Mouse (Mus musculus) thymus, postnatal 25 days (tissue): ENCODE measurements around the gene Slc4a2.

Experiments used
- DNase-seq: peaks from one replicate; pipeline ENCODE4 v3.0.0; 2022

The Slc4a2 gene

DNA sequence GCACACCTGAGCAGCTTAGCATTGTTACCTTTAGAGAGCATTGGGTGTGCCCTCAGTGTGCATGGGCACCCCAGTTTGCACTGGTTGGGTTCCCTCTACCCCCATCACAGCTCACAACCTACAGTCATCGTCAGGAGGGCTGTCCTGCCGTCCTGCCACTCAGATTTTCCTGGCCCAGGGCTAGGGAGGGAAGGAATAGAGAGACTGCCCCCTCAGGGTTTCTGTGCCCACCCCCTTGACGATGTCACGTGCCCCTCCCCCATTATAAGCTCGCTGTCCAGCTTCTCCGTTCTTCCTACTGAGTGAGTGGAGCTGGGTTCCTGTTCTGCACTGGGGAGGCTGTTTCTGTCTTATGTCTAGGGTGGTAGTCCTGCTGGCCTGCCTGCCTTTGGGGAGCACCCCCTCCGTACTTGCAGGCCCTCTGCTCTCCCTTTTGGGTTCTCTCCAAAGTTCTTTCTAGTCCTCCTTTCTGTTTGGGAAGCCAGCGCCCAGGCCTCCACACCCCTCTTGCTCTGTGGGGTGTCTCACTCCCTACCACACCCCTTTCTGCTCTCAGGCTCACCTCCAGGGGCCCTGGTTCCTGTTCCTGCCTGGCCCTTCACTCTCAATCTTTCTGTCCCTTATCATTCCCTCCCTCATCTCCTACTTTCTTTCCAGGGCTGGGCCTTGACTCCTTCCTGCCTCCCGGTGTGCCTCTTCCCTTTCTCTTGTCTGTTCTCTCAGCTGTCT, 3.1 kb downstream of the Slc4a2 start:
- DNase-seq, result no peak

DNA sequence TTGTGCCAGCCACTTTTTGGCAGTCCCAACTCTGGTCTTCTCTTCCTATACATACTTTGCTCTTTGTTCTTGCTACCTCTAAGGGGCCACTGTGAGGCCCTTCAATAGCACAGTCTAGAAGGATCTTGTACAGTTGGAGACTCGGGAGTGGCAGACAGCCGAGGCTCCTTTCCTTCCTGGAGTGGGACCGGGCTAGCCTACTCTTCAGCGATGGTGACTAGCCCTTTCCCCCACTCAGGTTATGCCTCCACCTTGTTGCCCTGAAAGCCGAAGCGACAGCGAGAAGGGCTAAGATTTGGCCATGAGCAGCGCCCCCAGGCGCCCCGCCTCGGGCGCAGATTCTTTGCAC, 3.6 kb downstream of the Slc4a2 start:
- no peak for DNase-seq

DNA sequence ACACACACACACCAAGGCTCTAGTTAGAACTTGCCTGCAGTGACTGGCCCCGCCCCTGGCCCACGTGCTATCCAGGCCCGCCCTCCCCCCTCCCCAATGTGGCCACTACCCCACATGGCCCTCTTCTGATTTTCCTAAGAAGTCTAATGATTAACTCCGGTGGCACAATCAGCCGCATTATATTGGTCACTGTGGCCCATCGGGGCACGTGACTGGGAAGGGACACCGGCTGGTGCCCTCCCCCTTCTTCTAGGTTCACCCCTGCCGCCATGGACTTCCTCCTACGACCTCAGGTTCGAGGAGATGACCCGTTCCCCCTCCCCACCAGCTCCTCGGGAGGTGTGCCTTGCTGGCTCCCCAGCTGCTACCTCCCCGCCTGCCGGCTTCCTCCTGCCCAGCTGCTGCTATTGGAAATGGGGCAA, 4.4 kb downstream of the Slc4a2 start:
- DNase-seq, result no peak

DNA sequence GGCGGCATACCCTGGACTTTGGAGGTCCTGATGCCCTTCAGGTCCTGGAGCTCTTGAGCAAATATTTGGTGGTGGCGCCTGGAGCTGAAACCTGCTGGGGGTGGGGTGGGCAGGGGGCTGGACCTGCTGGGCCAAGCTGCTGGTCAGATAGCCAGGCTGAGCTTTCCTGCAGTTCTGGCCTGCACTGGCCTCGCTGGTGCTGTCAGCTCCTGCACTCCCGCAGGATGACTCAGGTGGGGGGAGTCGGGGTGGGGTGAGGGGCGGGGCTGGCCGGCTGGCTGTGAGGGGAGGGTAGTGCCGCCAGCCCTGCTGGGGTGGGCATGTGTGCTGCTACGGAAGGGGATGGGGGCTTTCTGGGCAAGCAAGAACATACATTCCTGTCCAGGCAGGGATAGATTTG, 5.0 kb downstream of the Slc4a2 start:
- no peak for DNase-seq

DNA sequence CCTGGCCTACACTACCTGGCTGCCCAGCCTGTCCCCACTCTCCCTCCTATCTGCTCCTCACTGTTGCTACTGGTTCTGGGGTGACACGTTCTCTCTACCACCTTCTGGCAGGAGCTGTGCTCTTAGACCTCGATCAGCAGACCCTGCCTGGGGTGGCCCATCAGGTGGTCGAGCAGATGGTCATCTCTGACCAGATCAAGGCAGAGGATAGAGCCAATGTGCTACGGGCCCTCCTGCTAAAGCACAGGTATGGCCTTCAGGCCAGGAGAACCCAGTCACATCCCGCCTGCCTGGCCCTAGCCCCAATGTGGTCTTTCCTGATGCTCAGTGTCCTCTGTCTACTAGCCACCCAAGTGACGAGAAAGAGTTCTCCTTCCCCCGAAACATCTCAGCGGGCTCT, 10.4 kb downstream of the Slc4a2 start:
- no peak for DNase-seq

DNA sequence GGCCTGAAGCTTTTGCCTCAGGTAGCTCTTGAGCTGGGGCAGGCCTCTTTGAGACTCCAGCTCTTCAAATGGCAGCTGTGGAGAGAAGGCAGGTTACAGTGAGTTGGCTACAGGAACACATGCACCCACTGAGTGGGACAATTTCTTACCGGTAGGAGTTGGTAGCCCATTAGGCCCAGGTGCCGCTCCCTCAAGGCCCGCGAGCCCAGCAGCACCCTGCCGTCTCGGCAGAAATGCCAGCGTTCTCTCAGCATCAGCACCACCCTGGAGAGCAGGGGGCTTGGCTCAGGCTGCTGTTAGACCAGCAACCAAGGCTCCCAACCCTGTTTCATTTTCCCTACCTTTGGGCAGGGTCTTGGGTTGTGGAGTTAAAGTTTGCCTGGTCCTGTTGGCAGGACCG, 17.6 kb downstream of the Slc4a2 start:
- no peak for DNase-seq

DNA sequence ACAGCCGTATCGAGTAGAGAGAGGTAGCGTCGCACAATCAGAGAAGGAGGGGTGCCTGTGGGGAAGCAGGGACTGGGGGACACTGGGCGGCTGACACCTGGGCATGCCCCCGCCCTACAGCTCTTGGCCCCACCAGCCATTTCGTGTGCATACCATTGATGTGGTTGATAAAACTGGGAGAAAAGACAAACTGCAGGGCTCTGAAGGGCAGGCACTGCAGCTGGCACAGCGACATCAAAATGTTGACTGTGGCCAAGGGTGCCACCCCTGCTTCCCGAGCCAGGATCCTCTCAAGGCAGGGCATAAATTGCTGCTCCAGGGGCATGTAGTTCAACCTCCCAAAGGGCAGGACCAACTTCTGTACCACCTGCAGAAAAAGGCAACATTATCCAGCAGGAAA, 18.4 kb downstream of the Slc4a2 start:
- DNase-seq, result peak; percentile 28

DNA sequence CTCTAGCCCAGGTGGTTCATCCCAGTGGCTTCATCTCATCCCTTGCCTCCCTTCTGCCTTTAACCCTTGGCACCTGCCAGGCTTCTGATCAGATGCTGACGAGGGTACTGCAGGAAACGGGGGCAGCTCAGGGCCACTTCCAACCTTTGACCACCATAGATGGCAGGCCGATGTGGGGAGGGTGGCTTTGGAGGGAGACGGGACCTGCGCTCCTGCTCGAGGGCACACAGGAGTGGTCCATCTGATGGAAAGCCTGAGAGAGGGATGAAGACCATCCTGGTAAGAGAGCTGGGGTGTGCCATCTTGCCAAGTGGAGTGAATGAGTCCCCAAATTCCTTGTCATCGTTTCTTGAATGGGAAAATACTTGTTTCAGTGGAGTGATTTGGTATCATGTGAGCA, 19.6 kb downstream of the Slc4a2 start:
- DNase-seq, result no peak

DNA sequence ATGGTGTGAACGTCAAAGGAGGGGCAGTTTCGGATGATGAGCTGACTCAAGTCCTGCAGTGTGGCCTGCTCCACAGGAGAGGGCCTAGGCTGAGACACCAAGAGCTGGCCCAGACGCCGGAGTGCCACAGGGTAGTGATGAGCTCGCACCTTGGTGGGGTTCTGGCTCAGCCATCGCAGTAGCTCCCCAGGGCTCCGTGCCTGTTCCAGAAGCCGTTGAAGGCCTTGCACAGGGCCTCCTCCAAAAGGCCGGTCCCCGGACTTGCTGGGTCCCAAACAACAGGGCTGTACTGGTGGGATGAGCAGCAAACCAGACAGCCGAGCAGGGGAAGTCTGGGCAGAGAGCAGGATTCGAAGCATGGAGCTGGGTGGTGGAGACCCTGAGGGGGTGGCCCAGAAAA, 20.3 kb downstream of the Slc4a2 start:
- DNase-seq, result no peak

DNA sequence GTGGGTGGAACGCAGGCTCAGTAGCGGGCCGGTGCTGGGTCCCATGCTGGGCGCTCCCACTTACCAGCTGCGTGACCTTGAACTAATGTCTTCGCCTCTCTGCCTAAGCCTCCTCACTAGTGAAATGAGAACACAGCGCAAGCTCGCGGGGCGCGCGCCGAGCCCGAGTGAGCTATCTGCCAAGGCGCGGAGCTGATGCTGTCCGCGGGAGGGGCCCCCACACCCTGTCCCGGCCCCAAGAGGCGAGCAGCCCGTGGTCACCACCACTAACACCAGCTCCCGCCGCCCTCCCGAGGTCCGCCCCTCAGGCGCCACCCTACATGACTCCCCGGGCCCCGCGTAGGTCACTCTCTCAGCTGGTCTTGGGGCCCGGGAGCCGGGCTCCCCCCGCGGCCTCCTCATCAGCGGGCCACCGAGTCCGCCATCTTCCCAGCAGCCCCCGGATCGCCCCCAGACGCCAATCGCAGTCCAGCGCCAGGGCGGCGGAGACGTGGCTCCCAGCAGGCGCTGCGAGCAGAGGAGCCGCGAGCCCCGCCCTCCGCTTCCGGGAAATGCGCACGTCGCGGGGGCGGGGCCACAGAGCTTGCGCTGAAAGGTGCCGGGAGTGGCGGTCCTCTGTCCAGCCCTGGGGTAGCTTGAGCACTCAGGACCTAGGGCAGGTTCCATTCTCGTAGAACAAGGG, 21.2 kb downstream of the Slc4a2 start, which contains the start of gene Fastk:
TSS of gene Fastk (minus strand) at position 542 of the 682 bp plus-strand sequence.
- peak; percentile 93 for DNase-seq

DNA sequence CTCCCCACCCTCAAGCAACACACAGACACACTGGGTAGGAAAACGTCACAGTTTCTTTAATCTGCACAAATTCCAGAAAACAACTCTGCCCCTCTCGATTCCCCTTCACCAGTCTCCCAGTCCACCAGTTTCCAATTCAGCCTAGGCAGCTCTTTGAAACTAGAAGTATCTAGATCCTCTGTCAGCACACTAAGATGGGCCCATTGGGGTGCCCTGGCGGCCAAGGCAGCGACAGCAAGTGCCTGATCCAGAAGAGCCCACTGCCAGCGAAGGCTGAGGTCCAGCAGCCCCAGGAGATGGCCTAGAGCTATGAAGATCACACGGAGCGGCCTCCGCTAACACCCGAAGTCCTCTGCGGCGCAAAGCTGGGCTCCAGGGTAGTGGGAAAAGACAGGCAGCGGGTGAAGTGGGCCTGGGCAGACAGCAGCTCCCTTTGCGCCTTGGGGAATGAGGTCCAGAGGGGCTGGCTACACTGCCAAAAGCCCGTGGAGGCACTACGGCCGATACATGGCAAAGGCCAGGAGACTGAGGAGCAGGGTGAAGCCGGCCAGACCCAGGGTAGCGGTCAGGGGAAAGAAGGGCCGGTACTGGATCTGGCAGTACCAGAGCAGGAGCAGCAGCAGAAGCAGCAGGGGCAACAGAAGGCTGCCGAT, 21.9 kb downstream of the Slc4a2 start:
- DNase-seq, result no peak

DNA sequence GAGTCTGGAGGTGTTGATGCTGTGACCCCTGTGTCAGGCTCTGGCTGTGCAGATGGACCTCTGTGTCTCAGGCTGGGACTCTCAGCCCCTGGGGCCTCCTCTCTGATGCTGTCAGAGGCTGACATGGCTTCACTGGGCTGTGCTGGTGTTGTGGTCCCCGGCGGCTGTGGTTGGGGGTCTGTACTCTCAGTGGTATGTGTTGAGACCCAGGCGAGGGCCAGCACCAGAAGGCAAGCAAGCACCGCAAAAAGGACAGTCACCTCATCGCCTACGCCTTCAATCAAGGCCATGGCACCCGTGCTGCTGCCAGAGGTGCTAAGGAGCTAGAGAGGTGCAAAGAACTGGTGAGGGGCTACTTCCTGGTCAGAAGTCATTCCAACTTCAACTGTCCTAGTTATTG, 23.0 kb downstream of the Slc4a2 start:
- no peak for DNase-seq

DNA sequence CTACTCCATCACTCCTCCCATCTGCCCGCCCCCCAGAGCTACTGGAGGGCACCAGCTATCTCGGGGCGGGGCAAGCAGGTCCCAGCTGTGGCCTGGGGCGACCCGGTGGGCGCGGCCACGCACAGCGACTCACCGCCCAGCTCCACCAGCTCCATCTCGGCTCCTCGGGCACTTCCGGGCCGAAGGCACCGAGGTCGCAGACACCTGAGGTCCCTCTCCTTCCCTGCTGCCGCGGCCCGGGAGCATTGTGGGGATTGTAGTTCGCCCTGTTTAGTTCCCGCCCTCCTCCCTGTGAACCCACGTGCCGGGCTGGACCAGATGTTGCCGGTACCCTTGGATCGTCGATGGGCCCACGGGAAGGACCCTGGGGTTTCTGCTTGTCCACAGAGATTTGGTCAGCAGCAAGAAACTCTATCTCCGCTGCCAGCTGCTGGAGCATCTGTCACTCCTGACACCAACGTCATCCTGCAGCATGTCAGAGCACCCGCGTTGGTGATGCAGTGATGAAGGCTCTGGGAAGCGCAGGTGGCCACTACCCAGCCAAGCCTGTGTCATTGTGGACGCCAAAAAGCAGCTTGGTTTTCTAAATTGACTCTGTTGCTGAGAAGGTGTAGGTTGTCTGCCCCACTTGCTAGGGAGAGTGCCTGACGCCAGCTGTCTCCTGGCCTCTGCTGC, 24.1 kb downstream of the Slc4a2 start, which contains the start of gene Tmub1:
TSS of gene Tmub1 (minus strand) at position 231 of the 675 bp plus-strand sequence.
- peak; percentile 88 for DNase-seq

DNA sequence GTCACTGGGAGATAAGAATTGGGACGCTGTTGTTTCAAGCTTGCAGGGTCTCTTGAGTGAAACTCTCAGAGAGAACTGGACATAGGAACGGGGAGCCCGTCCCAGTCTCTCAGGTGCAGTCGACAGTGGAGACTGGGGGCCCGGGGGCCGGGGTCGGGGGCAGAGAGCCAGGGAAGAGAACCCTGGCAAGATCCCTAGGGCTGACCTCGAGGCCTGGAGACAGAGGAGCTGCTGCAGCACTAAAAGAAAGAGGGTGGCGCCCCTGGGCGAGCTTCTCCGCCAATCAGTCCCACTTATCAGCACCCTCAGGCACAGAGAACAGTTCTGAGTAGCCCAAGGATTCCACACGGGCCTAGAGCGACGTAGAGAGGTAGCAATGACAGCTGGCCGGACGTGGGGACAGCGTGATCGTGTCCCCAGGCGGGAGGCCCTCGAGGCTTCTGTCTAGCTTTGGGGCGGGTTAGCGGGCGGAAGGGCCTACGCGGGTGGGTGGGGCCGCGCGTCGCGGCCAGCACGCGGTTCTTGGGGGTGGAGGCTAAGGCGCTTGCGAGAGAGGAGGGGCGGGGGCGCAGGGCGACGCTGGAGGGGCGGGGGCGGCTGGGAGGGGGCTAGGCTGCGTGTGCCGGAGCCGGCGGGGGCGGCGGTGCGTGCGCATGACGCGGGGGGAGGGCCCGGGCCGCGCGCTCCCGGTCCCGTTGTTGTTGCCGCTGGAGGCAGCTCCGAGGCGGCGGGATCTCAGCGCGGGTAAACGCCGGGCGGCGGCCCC, 27.8 kb downstream of the Slc4a2 start:
- peak; percentile 86 for DNase-seq

DNA sequence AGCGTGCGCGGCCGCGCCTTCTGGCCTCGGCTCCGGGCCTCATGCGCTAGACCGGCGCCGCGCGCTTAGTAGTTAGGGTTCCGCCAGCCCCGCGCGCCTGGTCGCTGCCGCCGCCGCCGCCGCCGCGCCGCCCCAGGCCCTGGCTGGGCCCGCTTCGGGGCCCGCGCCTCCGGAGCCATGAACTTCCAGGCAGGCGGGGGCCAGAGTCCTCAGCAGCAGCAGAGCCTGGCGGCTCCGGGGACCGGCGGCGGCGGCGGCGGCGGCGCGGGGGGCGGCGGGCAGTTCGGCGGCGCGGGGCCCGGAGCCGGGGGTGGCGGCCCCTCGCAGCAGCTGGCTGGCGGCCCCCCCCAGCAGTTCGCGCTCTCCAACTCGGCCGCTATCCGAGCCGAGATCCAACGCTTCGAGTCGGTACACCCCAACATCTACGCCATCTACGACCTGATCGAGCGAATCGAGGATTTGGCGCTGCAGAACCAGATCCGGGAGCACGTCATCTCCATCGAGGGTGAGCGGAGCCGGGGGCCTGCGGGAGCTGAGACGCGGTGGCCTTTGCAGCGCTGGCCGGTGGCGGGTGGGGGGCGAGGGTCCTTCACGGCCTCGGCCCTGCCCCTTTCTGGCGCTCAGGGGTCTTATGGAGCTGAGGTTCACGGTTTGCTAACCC, 28.5 kb downstream of the Slc4a2 start, which contains the start of gene Agap3:
TSS of gene Agap3 (plus strand) at position 148 of the 661 bp plus-strand sequence.
- DNase-seq, result peak; percentile 51

DNA sequence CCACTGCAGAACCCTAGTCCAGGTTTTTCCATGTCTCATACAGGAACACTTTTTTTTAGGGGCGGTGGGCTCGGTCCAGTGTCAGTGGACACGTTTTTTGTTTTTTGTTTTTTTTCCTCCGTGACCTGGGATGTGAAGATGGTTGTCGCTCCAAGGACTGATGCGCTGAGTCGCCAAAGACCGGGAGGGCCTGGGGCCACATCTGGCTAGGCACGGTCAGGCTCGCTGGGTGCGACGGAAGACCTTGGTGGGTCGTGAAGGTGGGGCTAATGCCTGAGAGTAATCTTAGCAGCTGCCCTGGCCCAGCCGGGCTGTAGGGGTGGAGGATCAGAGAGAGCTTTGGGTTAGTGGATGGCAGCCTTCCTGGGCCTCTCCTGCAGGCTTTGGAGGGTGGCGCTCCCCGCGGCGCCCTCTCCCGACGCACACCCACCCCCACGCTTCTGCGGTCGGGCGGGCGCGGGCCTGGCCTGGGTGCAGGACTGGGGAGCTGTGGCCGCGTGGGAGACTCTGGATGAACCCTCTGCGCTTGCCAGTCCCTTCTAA, 29.1 kb downstream of the Slc4a2 start:
- peak; percentile 37 for DNase-seq

DNA sequence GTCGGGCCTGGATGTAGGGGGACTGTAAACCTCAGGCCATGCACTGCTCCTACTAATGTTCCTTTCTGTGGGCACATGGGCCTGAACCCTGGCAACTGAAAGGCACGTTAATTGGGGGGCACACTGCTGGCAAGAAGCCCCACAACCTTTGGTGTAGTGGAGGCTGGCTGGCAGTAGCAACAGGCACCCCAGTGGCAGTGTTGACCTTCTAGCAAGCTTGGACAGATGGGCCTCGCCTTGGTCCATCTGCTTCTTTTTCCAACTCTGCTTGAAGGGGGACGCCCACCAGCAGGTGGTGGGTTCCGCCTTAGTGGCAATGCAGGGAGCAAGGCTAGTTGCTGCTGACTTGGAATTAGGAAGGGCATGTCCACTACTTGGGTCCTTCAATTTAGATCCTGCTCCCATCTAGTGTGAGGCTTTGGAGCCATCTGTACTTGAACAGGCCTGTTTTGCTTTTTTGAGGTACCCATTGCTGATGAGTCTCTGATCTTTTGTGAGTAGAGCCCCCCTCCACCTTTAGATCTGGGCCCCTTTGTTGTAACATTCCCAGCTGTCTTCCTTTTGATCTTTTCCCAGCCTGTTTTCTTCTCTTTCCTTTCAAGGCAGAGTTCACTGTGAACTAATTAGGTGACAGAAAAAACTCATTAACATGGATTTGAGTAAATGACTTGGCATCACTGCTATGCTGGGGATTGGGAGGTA, 29.8 kb downstream of the Slc4a2 start:
- DNase-seq, result no peak

DNA sequence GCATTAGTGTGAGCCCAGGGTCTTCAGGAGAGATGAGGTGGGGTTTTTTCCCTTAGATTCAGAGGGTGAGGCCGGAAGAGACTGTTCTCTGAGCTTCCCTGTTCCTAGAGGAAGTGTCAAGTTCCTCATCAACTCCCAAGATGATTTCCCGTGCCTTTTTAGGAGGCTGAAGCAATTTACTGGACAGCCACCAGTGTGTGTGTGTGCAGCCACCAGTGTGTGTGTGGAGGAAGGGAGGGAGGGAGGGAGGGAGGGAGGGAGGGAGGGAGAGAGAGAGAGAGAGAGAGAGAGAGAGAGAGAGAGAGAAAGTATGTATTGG, 30.3 kb downstream of the Slc4a2 start:
- DNase-seq, result no peak

DNA sequence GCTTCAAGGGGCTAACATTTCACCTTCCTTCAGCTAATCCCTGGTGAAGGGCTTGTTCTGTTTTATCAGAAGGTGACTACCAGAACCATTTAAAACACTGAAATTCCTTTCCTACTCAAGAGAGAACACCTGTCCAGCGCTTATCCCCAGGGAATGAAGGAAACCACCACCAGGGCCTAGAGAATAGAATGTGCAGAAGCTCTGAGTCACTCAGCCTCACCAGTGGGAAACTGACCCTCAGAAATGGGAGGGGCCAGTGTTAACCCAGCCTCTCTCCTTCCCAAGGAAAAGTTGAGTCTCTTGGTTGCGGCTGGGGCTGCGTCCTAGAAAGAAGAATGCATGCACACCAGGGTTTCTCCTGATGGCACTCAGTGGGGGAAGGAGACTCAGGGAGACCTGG, 31.4 kb downstream of the Slc4a2 start:
- no peak for DNase-seq

DNA sequence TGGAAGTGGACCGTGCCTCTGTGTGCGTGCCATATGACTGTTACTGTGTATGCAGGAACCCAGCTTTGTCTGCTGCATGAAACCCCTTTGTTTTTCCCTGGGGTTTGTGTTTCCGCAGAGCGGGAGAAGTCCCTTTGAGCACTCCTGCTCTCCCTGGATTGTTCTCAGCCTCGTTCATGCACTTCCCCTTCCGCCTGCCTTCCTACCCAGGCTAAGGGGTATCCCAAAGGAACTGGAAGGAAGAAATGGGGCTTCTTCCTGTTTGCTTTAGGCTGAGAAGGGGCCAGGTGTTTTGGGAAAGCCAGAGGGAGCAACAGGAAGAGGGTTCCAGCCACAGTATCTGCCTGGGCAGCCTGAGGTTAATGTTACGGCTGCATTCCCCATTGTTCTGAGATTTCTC, 32.0 kb downstream of the Slc4a2 start:
- no peak for DNase-seq

DNA sequence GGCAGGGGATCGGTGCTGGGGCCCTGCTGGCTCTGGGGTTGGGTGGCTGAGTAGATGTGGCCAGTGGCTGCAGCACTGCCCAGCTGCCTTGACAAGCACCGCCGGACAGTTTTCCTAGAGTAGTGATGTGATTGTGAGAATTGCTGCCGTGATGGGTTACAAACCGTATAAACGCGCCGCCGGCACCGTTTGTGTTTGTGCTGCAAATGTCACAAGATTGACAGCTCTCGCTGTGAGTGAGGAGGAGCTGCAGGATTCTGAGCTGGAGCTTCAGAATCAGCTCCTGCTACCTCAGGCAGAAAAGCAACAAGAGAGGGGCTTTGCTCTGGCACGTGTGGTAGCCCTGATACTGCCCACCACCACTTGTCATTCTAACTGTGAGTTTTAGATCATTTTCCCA, 43.1 kb downstream of the Slc4a2 start:
- DNase-seq, result no peak
